Mouse (Mus musculus) neural tube, embryonic 13.5 days (tissue): ENCODE data around the gene Mocs1. TPM values are rescaled to one million over a fixed set of nuclear protein-coding genes. Genes with fewer than 3 reads are reported as not detected.

ENCODE experiments used
- ATAC-seq: fragments of 200-750 bp; cut with Nextera tagmentation; 2 replicates; pipeline ENCODE4 v1.8.0; 2017; ENCODE audit warnings: low read depth, mild to moderate bottlenecking, moderate TSS enrichment, moderate library complexity
- H3K27ac ChIP-seq: fragments of 300-500 bp; sonication (generic); replicated peaks from 2 replicates; pipeline ENCODE4 v1.5.1; 2015; ENCODE audit warnings: moderate library complexity, mild to moderate bottlenecking, inconsistent platforms
- H3K27me3 ChIP-seq: fragments of 300-500 bp; sonication (generic); 2 replicates; pipeline ENCODE4 v1.6.1; 2015; ENCODE audit warnings: mild to moderate bottlenecking, inconsistent platforms
- H3K36me3 ChIP-seq: fragments of 300-500 bp; sonication (generic); 2 replicates; pipeline ENCODE4 v1.6.1; 2015; ENCODE audit warnings: mild to moderate bottlenecking, inconsistent platforms
- H3K4me1 ChIP-seq: fragments of 300-500 bp; sonication (generic); replicated peaks from 2 replicates; pipeline ENCODE4 v1.6.1; 2015; ENCODE audit warnings: inconsistent platforms
- H3K4me2 ChIP-seq: fragments of 300-500 bp; sonication (generic); 2 replicates; pipeline ENCODE4 v1.6.1; 2015; ENCODE audit warnings: inconsistent platforms, mild to moderate bottlenecking, moderate library complexity
- H3K4me3 ChIP-seq: fragments of 300-500 bp; sonication (generic); 2 replicates; pipeline ENCODE4 v1.5.1; 2015; ENCODE audit warnings: mild to moderate bottlenecking, inconsistent platforms
- H3K9ac ChIP-seq: fragments of 300-500 bp; sonication (generic); 2 replicates; pipeline ENCODE4 v1.6.1; 2015; ENCODE audit warnings: moderate library complexity, mild to moderate bottlenecking, inconsistent platforms
- H3K9me3 ChIP-seq: fragments of 300-500 bp; sonication (generic); 2 replicates; pipeline ENCODE4 v1.6.1; 2016; ENCODE audit warnings: inconsistent platforms
- WGBS: fragments of 180-500 bp; shearing (Covaris S2); methylation state at CpG from one replicate; pipeline ENCODE4 v1.1.7; 2015; 5-methylcytosine and 5-hydroxymethylcytosine counted together
- polyA plus RNA-seq: library from polyadenylated mRNA; unstranded; fragments of >200 nt; fragmentation: Nextera tagmentation; extraction: Ambion mirVana; gene quantifications from 2 replicates; pipeline ENCODE4 v1.2.1, GENCODE M21; 2015

Mocs1 gene
- polyA plus RNA-seq, 1 experiment from 2014 or later, result 5.5 TPM

GRCm38 (mm10) chr17:49499635-49500034, 71.5 kb downstream of the Mocs1 start:
- Histone ChIP-seq H3K4me1 (0 out of 2 replicates have a peak, but pooled peaks cover 8% of the 10 kb centered on the region), H3K27me3 (no peaks in the 10 kb centered on the region), H3K9ac (no peak overlapping the region), H3K4me2 (no peak overlapping the region), H3K36me3 (peaks cover 6% of the 10 kb centered on the region), H3K27ac (no peak overlapping the region), H3K4me3 (no peak overlapping the region), H3K9me3 (no peaks in the 10 kb centered on the region)
- ATAC-seq, result no peak
- 88% methylated on average over 2 of the region's 2 CpGs for WGBS

- peaks cover 3% of the 10 kb centered on the region for H3K36me3 ChIP-seq
- H3K9me3 ChIP-seq, result no peaks in the 10 kb centered on the region
- H3K4me1 ChIP-seq, result 0 out of 2 replicates have a peak, but pooled peaks cover 8% of the 10 kb centered on the region
- H3K4me2 ChIP-seq, result no peak overlapping the region
- no peaks in the 10 kb centered on the region for H3K27me3 ChIP-seq
- no peak overlapping the region for H3K9ac ChIP-seq
- WGBS, result 54% methylated on average over 2 of the region's 2 CpGs
- no peak overlapping the region for H3K27ac ChIP-seq
- no peak for ATAC-seq
- H3K4me3 ChIP-seq, result no peak overlapping the region
Observed at GRCm38 (mm10) chr17:49500234-49500633, 72.1 kb downstream of the Mocs1 start.

- Histone ChIP-seq H3K4me2 (no peak overlapping the region), H3K36me3 (no peaks in the 10 kb centered on the region), H3K9me3 (no peaks in the 10 kb centered on the region), H3K27me3 (no peaks in the 10 kb centered on the region), H3K27ac (no peak overlapping the region), H3K4me3 (no peak overlapping the region), H3K9ac (no peak overlapping the region), H3K4me1 (0 out of 2 replicates have a peak, but pooled peaks cover 8% of the 10 kb centered on the region)
- ATAC-seq, result no peak
- WGBS, result 78% methylated on average over 6 of the region's 6 CpGs
Observed at GRCm38 (mm10) chr17:49503246-49503900, 75.2 kb downstream of the Mocs1 start.

Other genes with a start within 250 kb of the Mocs1 start
- 6.8 and 7.7 TPM in 2 replicates for gene Daam2, start 136.0 kb downstream of the Mocs1 start, polyA plus RNA-seq
- gene Kif6, start 186.8 kb downstream of the Mocs1 start, polyA plus RNA-seq, result 3.0 and 3.3 TPM in 2 replicates